Mouse (Mus musculus) stomach, postnatal 0 days (tissue): ENCODE results near the gene Gabpb2.

ENCODE experiments used
- CTCF ChIP-seq: IDR thresholded peaks from 2 replicates; pipeline ENCODE4 v1.5.1; 2016; ENCODE audit warnings: antibody characterized with exemption, low read depth, mild to moderate bottlenecking, moderate library complexity
- EP300 ChIP-seq: optimal IDR thresholded peaks from 2 replicates; pipeline ENCODE3; 2016; ENCODE audit warnings: antibody characterized with exemption

DNA sequence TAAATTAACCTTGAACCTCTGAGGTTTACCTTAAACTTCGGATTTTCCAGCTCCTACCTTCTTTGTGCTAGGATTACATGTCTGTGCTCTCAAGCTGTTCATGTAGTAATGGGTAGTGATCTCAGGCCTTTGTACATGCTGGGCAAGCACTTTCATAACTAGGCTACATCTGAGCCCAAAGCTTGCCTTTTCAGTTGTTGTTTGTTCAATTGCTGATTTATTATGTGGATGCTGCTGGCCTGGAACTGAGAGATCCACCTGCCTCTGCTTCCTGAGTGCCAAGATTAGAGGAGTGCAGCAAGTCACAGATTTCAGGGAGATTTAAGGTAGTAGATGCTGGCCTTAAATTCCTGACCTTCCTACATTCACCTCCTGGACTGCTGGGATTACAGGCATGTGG lies 18.6 kb downstream of the Gabpb2 start:
- TF ChIP-seq CTCF: no peak
- TF ChIP-seq EP300: no peak
